Mouse (Mus musculus) small intestine, adult 10 weeks (tissue): ENCODE measurements around the gene Ptbp2. TPM values are rescaled to one million over a fixed set of nuclear protein-coding genes. Genes with fewer than 3 reads are reported as not detected.

Experiments
- polyA plus RNA-seq: library from polyadenylated mRNA; stranded (reverse); fragments of 350-450 nt; fragmentation: Illumina TruSeq; extraction: RNeasy Lipid Tissue Mini Kit (QIAGEN cat#74804); gene quantifications from one replicate; pipeline ENCODE4 v1.2.3, GENCODE M21; 2014; ENCODE audit warnings: low replicate concordance

The Ptbp2 gene
- 63.3 TPM for polyA plus RNA-seq

GRCm38 (mm10) chr3:119784366-119784765 is at the start of gene Ptbp2:
TSS of gene Ptbp2 (minus strand) at chr3:119784466.

